Mouse (Mus musculus): ENCODE measurements around the gene Hpn.

Gene Hpn

DNA sequence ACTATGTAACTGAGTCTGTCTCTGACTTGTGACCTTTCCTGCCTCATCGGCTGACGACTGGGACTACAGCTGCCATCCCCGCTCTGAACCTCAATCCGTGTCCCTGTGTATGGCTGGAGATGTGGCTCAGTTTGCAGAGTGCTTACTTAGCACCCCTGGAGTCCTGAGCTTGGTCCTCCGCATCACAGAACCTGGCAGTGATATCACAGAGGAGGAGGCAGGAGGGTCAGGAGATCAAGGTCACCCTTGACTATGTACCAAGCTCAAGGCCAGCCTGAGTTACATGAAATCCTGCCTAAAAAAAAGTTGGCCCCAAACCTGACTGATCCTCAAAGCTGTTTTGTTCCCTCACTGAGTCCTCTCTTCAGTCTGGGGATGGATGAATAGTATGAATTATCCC is 57.4 kb downstream of the Hpn start:
- in situ Hi-C loops (cut with MboI; ENCODE audit: low sequenced_read_pairs): no loop called here

DNA sequence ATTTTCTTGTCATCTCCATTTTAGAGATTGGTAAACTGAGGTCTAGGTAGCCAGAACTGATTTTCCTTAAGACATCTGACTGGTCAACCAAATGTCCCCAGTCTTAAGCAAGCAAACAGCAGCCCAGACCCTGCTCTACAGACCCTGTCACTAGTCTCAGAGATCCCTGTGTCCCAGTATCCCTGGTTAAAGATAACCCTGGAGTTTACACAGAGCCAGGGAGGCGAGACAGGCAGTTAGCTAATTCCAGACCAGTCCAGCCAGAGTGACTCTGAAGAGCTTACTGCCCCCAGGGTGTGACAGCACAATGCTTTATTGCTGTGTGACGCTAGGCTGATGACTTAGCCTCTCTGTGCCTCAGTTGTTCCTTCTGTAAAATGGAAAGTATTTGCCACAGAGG is 58.0 kb downstream of the Hpn start, which contains the start of gene Fxyd1:
TSS of gene Fxyd1 (minus strand) at position 129 of the 400 bp plus-strand sequence.
- in situ Hi-C loops (cut with MboI; ENCODE audit: low sequenced_read_pairs): no loop called here

DNA sequence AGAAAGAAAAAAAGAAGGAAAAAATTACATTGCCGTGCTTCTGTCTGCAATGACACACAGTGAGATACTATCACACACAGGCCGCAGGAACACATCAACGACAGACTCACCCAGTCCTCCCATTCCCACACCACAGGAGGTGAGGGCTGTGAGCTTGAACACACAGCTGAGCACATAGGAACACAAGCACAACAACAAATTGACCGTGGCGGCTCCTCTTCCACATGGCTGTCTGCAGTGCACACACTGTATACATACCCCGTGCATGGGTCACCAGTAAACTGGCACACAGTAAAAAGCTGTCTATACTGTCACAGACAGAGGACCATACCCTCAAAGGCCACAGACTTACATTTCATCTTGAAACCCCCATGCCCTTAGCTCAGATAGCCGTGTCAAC is 58.6 kb downstream of the Hpn start:
- in situ Hi-C loops (cut with MboI; ENCODE audit: low sequenced_read_pairs): no loop called here

DNA sequence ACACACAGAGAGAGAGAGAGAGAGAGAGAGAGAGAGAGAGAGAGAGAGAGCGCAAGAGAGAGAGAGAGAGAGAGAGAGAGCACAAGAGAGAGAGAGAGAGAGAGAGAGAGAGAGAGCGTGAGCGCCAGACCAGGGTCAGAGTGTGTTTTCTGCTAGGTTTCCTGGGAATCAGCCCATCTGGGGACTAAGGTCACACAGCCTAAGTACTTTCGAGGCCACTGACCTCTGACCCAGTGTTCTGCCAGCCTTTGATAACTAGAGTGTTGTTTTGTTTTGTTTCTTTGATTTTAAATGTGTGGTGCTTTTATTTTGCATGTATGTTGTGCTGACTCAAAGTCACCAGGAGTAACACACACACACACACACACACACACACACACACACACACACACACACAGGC is 59.2 kb downstream of the Hpn start:
- in situ Hi-C loops (cut with MboI; ENCODE audit: low sequenced_read_pairs): no loop called here

DNA sequence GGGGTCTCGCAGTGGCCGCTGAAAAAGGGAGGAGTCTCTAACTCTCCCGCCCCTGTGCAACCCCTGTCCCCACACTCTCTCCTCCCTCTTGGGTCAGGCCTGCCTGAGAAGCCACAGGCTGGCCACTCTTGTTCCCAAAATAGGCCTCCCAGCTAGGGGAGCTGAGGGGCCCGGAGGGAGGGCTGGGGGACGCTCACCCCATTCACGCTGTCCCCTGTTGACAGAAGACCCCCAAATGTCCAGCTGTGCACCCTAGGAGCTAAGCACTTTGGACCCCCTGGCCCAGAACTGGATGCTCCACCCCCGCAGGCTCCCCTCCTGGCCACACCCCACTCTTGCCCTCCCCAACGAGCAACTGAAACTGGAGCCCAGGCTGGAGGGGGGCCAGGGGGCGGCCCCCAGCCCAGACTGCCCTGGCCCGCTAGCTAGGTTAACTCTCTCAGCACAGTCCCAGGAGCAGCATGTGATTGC is 59.7 kb downstream of the Hpn start:
- in situ Hi-C loops (cut with MboI; ENCODE audit: low sequenced_read_pairs): no loop called here

DNA sequence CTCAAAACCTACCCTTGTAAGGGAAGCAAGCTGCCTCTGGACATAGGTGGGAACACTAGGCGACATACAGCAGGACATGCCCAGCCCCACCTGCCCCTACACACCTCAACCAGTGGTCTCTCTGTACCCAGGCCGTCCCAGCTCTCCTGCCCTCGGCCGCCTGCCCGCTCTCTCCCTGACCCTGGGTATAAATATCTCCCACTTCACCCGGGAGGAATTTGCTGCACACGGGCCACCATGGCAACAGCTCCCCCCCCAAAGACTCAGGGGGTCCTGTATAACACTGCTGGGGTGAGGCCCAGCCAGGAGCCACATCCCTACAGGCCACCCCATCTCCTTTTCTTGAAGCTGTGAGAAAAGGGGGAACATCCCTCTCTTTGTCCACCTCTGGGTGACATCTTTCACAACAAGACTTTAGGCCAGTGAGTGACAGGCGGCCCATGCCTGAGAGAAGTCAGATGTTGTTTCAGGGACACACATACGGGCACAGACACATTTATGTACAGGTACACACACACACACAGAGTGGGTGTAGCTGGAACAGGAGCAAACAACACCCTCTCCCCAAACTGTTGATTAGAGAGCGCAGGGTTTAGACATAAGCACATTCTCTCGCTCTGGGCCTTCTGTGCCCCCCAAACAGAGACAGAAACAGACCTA is 60.3 kb downstream of the Hpn start:
- in situ Hi-C loops (cut with MboI; ENCODE audit: low sequenced_read_pairs): no loop called here

DNA sequence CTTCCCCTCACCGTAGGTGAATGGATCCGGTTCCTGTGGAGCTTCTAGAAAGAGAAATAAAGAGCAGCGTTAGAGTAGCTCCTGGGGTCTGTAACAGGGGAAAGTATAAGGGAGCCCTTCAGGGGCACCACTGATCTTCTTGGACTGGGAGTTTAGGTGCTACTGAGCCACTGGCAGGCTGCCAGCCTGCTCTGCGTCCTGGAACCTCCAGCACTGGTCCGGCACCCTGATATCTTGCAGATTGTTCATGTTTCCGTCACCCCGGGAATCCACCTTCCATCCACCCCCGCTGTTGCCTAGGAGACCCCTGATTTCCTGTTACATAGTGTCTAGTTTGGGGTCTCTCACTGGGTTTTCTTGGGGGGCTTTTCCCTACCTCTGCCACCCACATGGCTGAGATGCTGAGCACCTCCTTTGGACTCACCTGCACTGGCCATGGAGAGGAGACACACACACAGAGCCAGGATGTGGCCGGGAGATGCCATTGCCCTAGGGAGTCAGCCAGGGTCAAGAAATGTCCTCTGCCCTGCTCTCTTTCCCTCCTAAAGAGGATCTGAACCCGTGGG is 61.1 kb downstream of the Hpn start:
- in situ Hi-C loops (cut with MboI; ENCODE audit: low sequenced_read_pairs): no loop called here

DNA sequence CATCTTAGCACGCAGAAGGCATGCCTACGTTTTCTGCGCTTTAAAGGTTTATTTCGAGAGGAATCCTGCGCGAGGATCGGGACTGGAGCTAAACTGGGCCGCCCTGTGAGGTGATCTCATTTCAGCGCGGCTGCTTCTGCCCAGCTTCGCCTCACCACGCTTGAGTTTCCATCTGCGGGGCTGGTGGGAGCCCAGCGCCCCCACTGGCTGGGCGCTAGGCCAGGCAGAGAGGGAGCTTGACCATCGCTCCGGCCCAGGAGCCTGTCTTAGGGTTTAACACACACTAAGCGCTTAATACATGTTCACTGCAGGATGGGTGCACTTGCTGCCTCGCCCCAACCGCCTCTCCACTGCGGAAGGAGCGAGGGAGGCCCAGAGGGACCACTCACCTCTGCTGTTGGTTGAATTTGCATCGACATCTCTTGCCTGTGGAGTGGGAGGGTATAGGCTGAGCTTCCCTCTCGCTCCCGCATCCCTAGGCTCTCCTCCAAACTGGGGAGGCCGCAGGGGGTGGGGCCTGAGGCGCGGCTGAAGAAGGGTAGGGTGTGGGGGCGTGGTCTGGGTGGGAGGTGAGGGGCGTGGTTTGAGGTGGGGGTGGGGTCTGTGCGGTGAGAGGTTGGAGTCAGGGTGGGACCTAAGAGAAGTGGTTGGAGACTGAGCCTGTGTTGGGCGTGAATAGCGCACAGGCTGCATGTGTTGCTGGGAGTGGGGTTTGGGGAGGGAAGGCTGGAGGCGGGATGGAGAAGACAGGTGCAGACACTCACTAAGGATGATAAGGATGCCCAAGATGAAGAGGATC is 62.3 kb downstream of the Hpn start:
- in situ Hi-C loops (cut with MboI; ENCODE audit: low sequenced_read_pairs): no loop called here

DNA sequence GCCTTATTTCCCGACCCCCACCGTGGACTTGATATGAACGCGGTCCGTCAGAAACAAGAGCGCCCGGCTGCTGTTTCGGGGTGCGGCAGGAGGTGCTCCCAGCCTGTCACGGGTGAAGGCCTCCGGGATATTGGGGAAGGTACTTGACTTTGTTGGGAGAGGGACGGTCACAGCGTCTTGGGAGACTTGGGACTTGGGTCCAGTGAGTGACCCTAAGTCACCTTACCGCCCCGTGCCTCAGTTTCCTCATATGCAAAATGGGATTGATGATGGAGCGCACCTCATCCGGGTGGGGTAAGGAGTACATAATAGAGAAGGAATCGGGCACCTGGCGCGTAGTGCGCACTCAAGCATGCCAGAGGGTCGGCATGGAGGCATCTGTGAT is 62.8 kb downstream of the Hpn start:
- in situ Hi-C loops (cut with MboI; ENCODE audit: low sequenced_read_pairs): no loop called here

DNA sequence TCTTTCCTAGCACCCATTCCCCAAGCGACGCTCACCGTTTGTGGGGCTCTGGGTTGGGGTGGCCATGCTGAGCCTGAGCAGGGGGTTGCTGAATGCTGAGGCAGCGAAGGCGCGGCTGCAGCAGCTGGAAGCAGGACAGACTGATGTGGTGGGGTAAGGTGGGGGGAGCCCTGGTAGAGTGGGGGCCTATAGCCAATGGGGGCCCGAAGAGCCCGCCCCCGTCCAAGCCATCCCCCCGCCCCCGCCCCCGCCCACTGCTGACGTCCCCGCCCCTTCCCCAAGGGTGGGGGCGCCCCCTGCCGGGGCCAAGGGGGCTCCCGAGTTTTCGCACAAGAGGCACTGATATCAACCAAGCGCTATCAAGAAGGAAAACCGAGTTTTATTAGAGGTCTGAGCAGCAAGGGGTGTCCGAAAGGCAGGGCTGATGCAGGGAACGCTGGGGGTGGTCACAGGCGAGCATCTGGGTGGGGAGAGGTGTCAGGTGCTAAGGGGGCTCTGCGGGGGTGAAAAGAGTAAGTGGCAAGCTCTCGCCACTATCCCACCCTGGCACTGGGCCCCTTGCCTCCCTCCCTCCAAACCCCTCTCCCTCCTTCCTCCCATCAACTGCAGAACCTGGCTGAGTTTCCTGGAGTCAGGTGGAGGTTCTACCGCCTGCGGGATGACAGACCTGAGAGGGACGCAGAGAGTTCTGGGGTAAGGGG is 63.6 kb downstream of the Hpn start, which contains the start of gene Fxyd7:
TSS of gene Fxyd7 (minus strand) at position 147 of the 701 bp plus-strand sequence.
- in situ Hi-C loops (cut with MboI; ENCODE audit: low sequenced_read_pairs): no loop called here

DNA sequence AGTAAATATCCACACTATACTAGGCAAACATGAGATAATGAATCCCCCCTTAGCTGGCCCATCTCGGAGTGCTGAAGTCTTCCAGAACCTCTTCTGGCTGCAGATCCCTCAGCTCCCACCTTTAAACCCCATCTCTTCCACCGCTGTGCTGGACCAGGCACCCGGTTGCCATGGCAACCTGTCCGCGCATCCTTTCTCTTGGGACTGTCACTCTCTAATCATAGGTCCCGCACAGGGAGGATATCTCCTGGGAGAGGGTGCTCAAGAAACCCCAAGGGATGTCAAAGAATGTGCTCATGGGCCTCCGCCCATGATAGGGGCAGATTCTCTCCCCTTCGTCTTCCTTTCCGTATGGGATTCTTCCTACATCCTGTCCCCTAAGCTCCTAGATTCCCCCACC is 64.2 kb downstream of the Hpn start:
- in situ Hi-C loops (cut with MboI; ENCODE audit: low sequenced_read_pairs): no loop called here

DNA sequence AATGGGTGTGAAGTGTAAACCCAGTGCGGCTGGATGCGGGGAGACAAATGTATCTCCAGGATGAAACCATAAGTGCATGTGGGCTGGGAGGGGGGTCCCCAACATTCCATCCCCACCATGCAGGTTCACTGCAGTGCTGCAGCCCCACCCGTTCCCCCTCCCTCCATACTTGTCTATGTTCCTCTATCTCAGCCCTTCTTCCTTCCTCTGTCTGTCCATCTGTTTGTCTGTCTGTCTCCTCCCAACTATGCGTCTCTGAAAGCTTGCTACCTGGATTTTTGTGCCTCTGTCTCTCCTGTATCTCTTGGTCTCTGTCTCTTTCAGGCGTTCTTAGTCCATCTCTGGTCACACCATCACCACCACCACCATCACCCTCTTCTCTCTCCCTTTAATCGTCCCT is 64.6 kb downstream of the Hpn start:
- in situ Hi-C loops (cut with MboI; ENCODE audit: low sequenced_read_pairs): no loop called here

DNA sequence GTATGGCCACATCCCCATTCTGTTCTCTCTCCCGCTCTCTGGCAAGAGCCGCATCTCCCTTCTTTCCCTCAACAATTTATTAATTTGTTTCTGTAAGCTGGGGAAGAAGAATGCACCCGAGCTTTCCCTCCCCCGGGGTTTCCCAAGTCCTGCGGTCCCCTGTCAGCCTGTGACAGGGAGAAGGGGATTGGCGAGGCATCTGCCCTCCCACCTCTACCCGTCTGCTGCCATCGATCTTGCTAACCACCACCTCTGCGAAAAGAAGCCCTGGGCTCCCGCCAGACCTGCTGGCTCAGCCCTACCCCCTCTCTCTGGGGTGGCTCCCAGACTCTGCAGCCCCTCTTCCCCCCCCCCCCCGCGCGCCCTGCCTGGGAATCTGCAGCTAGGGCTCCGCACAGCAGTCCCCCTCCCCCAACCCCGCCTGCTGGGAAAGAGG is 65.2 kb downstream of the Hpn start:
- in situ Hi-C loops (cut with MboI; ENCODE audit: low sequenced_read_pairs): no loop called here

DNA sequence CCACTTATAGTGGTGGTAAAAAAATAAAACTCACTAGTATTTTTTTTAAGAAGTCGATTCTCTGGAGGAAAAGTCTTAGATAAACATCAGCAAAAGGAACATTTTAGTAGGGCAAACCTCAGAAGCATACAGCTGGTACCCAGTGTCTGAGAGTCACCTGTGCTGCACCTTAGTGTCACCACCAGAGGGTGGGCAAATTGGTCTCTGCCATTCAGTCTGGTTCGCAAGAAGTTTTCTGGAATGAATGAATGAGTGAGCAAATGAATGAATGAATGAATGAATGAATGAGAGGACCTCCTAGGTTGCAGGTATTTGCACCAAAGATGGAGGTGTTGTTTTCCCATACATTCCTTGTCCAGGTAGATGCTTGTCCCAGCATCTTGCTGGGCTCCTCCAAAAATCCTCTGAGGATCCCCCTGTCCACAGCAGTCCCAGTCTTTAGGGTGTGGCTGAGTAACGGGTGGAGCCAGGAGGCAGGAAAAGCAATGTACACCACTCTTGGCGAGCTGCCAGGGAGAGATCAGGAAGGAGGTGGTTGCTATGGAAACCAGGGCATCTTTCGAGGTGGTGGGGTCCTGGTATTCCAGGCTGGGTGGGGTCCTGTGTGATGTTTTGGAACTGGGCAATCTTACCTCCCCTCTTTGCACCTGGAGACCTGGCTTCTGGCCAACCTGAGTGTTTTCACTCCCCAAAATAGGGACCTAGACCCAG is 65.8 kb downstream of the Hpn start:
- in situ Hi-C loops (cut with MboI; ENCODE audit: low sequenced_read_pairs): no loop called here

Measured in CH12F3 (cell line).